Mouse (Mus musculus) adrenal gland, adult 2 months (tissue): ENCODE measurements at regions not wholly inside any gene's neighbourhood (a gene's known extent, or its start where the extent isn't known, plus 50 kb on each side); places are given as distances from the start of the nearest gene placed in this dataset.

Experiments used
- DNase-seq: peaks from one replicate; pipeline ENCODE4 v3.0.0; 2021

DNA sequence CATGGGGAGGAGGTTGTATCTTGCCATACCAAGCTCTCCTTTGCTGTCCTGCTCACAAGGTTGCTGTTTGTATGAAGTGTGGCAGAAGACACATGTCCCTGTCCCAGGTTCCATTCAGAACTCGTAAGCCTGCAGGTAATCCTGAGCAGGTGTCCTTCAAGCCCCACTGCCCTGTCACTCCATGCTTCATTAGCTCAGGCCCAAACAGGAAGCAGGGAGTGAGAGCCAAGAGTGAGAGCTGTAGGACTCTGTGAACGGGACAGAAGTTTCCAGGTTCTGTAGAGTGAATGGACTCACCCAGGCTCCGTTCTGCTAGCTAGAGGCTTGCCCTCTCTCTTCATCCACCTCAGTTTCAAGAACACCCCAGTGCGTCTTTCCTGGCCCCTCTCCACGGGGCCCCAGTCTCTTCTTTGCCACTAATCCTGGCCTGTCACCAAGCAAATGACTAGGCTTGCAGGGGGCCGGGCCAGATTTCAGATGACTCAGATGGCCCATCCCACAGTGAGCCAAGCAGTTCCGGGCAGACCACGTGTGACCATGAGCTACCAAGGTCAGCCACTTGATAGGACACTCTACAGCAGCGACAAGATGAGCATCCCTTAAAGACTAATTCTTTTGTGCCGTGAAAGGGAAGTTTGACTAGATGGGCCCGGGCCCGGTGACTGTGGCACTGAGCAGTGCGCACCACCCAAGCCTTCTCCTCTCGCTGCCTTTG, 54.4 kb upstream of the Ubr2 start:
- peak; percentile 92 for DNase-seq

- no peak for DNase-seq
These were observed 53.6 kb upstream of the Ubr2 start for GRCm38 (mm10) chr17:47064006-47064405.

DNA sequence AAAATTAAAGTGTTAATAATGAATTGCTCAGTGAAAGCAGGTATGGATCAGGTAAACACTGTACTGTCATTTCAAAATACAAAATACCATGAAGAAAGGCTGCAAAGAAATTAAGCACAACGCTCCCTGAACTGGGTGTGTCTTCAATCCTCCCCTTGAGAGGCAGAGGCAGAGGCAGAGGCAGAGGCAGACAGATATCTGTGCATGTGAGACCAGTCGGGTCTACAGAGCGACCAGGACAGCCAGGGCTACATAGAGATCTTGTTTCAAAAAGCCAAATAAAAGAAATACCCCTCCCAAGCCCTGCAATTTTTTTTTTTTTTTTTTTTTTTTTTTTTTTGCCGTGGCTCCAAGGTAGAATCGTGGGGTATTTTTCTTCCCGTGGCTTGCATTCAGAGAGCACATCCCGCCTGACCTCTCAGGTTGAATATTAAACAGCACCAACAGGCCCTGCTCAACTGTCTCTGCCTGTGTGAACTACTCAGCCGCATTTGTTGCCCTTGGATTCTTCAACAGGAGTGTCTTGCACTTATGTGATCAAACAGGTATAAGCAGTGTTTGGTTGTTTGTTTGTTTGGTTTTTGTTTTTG, 50.8 kb upstream of the Ubr2 start:
- DNase-seq, result no peak
